ENCODE assay signal across 10 mouse cellular contexts in genomic region chr10:96200932-96201641, GRCm38 (mm10).
DNase-seq lines count a peak whose midpoint lies in the region; ATAC-seq and TF ChIP-seq lines count a peak whose summit lies in the region.
"Had no signal": no experiment of that assay in that cellular context is flagged by ENCODE, and none has a peak within 500 bp of the region (broad histone marks: within the 10 kb centered on the region; RNA-seq: fewer than 3 reads in every experiment).

No protein-coding gene starts in this region.

- no peaks in the 10 kb centered on the region for H3K9me3 ChIP-seq in lung, embryonic 14.5 days (ENCODE audit: low read depth, low read length)
- H3K9me3 ChIP-seq: embryonic facial prominence, embryonic 12.5 days; lung, embryonic 15.5 days had no signal

- ATAC-seq in lung, embryonic 14.5 days (ENCODE audit: insufficient read depth) = no peak

- no peaks in the 10 kb centered on the region for H3K79me2 ChIP-seq in heart, adult 2 months (replicated peaks; ENCODE audit: control insufficient read depth, insufficient read depth, low read length)

- TF ChIP-seq POLR2A in heart, adult 2 months (IDR thresholded peaks at IDR 0.05; ENCODE audit: insufficient read depth, low read depth, low read length) = no peak

- DNase-seq in heart, adult 2 months = peak; percentile 24 to 48
- no peak for DNase-seq in heart, adult 8-10 months (ENCODE audit: low spot score)
- peak; percentile 19 for DNase-seq in c-Kit-positive CD71-positive TER-119-positive erythroid progenitor cells, embryonic 14.5 days (ENCODE audit: low spot score)
- peak; percentile 44 for DNase-seq in lung, embryonic 14.5 days
- peak; percentile 59 for DNase-seq in splenic B cell, adult 2 months (ENCODE audit: low read depth, low spot score)
- no peak for DNase-seq in layer of hippocampus, postnatal 14 days (ENCODE audit: low spot score in 2 of 2)
- DNase-seq in neural tube, embryonic 10.5 days (ENCODE audit: extremely low spot score, low spot score) = no peak
- no peak for DNase-seq in gastrocnemius, postnatal 14 days

- H3K27me3 ChIP-seq in heart, adult 2 months (ENCODE audit: control insufficient read depth, insufficient read depth, low read length) = no peaks in the 10 kb centered on the region
- H3K27me3 ChIP-seq in lung, embryonic 14.5 days (ENCODE audit: insufficient read depth, low read length) = no peaks in the 10 kb centered on the region
- H3K27me3 ChIP-seq in splenic B cell, adult 2 months (ENCODE audit: control insufficient read depth, insufficient read depth, low read length, poor library complexity, severe bottlenecking) = no peaks in the 10 kb centered on the region
- H3K27me3 ChIP-seq: embryonic facial prominence, embryonic 12.5 days; lung, embryonic 15.5 days had no signal

- no peak for TF ChIP-seq CTCF in heart, adult 2 months (IDR thresholded peaks at IDR 0.05)
- TF ChIP-seq CTCF in lung, embryonic 14.5 days (IDR thresholded peaks at IDR 0.05; ENCODE audit: low read depth) = no peak

- H3K9ac ChIP-seq in heart, adult 2 months (ENCODE audit: low read depth, low read length) = no peak overlapping the region
- H3K9ac ChIP-seq in lung, embryonic 14.5 days = 0 out of 2 replicates have a peak overlapping the region, but pooled peaks have one; percentile 8
- H3K9ac ChIP-seq: embryonic facial prominence, embryonic 12.5 days; lung, embryonic 15.5 days had no signal

- 39% methylated on average over 27 of the region's 27 CpGs for WGBS in heart, adult 2 months
- 51% methylated on average over 27 of the region's 27 CpGs for WGBS in lung, embryonic 14.5 days

- TF ChIP-seq EP300 in heart, adult 2 months (IDR thresholded peaks at IDR 0.05; ENCODE audit: insufficient read depth, low read depth, low read length) = no peak

- no peaks in the 10 kb centered on the region for H3K36me3 ChIP-seq in heart, adult 2 months (ENCODE audit: control insufficient read depth, insufficient read depth, low read length)
- H3K36me3 ChIP-seq in lung, embryonic 14.5 days (ENCODE audit: insufficient read depth) = no peaks in the 10 kb centered on the region
- no peaks in the 10 kb centered on the region for H3K36me3 ChIP-seq in splenic B cell, adult 2 months (ENCODE audit: control insufficient read depth, insufficient read depth, low read length, poor library complexity, severe bottlenecking)
- H3K36me3 ChIP-seq: embryonic facial prominence, embryonic 12.5 days; lung, embryonic 15.5 days had no signal

- H3K4me1 ChIP-seq in heart, adult 2 months (ENCODE audit: control insufficient read depth, insufficient read depth, low read length) = no peaks in the 10 kb centered on the region; the same call in 1 of the 2 replicates
- H3K4me1 ChIP-seq in lung, embryonic 14.5 days (ENCODE audit: insufficient read depth) = no peaks in the 10 kb centered on the region

- peak overlapping the region; percentile 45 for H3K4me2 ChIP-seq in lung, embryonic 14.5 days
- H3K4me2 ChIP-seq: embryonic facial prominence, embryonic 12.5 days; lung, embryonic 15.5 days had no signal

- no peak overlapping the region for H3K27ac ChIP-seq in heart, adult 2 months
- H3K27ac ChIP-seq in lung, embryonic 14.5 days (ENCODE audit: low read depth) = no peak overlapping the region
- H3K27ac ChIP-seq: embryonic facial prominence, embryonic 12.5 days; lung, embryonic 15.5 days had no signal

- peak overlapping the region; percentile 9; the same call in 1 of the 2 replicates for H3K4me3 ChIP-seq in heart, adult 2 months
- H3K4me3 ChIP-seq in lung, embryonic 14.5 days (ENCODE audit: low read depth, low read length) = no peak overlapping the region
- H3K4me3 ChIP-seq: embryonic facial prominence, embryonic 12.5 days; lung, embryonic 15.5 days had no signal

- intact Hi-C loops in heart, adult 2 months (cut with DNase I) = no loop called here
- intact Hi-C loops in gastrocnemius, postnatal 14 days (cut with DNase I; ENCODE audit: low total_unique reads) = no loop called here

Comparison
In these comparisons a context has a peak if more than half of its experiments do, and no peak if none do; other contexts are left out.
1. DNase-seq: peak in heart, adult 2 months (2 of 2), c-Kit-positive CD71-positive TER-119-positive erythroid progenitor cells, embryonic 14.5 days (single experiment), lung, embryonic 14.5 days (single experiment) and splenic B cell, adult 2 months (single experiment); none in heart, adult 8-10 months (single experiment), layer of hippocampus, postnatal 14 days (0 of 2), neural tube, embryonic 10.5 days (single experiment) and gastrocnemius, postnatal 14 days (single experiment).